Mouse (Mus musculus) olfactory bulb, adult 2 months (tissue): ENCODE results near the gene Dcaf15.

ENCODE experiments used
- CTCF ChIP-seq: fragments of 200-500 bp; IDR thresholded peaks from 2 replicates; pipeline ENCODE4 v1.5.1; 2012; ENCODE audit warnings: low read depth, mild to moderate bottlenecking, low read length, moderate library complexity; ENCODE audit not compliant: insufficient read depth
- POLR2A ChIP-seq: fragments of 200-500 bp; IDR thresholded peaks from 2 replicates; pipeline ENCODE4 v1.6.1; 2012; ENCODE audit warnings: mild to moderate bottlenecking, low read depth, low read length, moderate library complexity; ENCODE audit not compliant: insufficient read depth

GRCm38 (mm10) chr8:84052746-84053145 is 51.8 kb downstream of the Dcaf15 start:
- TF ChIP-seq CTCF: no peak
- TF ChIP-seq POLR2A: no peak
